14 mouse cellular contexts compared by ENCODE assay signal in the genomic region with DNA sequence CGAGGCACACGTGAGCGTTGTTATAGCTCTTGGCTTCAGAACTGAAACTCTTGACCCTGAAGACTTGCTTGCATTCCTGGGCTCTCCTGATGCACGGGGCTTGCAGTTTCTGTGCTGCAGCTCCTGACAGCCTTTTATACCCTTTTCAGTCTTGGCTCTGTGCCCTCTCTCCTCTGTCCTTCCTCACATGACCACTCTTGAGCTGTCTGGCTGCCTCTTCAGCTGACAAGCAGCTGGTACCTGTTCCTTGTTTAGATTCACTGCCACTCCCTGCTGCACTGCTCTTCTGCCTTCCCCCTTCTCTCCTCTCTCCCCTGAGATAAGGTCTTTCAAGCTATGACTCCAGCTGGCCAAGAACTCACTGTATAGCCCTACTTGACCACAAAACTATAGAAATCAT.
"Had no signal": no experiment of that assay in that cellular context is flagged by ENCODE, and none has a peak within 500 bp of the region (broad histone marks: within the 10 kb centered on the region; RNA-seq: fewer than 3 reads in every experiment).

No protein-coding gene starts in this region.

- H3K27ac ChIP-seq: kidney, postnatal 0 days; limb, embryonic 13.5 days; liver, embryonic 14.5 days; midbrain, embryonic 12.5 days; neural tube, embryonic 13.5 days had no signal

- H3K36me3 ChIP-seq: limb, embryonic 13.5 days; midbrain, embryonic 12.5 days; neural tube, embryonic 13.5 days had no signal

- H3K9ac ChIP-seq: limb, embryonic 13.5 days; liver, embryonic 14.5 days; midbrain, embryonic 12.5 days; neural tube, embryonic 13.5 days had no signal

- H3K9me3 ChIP-seq: limb, embryonic 13.5 days; midbrain, embryonic 12.5 days; neural tube, embryonic 13.5 days had no signal

- ATAC-seq: midbrain, embryonic 16.5 days had no signal

- DNase-seq: left cerebral cortex, postnatal 4 days; lung, adult 18-20 months; lung, postnatal 36 days; retina, postnatal 1 day; right cerebral cortex, postnatal 4 days; spleen, adult 18-20 months; thymus, adult 18-20 months; thymus, postnatal 14 days had no signal

- H3K27me3 ChIP-seq: limb, embryonic 13.5 days; midbrain, embryonic 12.5 days; neural tube, embryonic 13.5 days had no signal

- H3K4me2 ChIP-seq: limb, embryonic 13.5 days; midbrain, embryonic 12.5 days; neural tube, embryonic 13.5 days had no signal

- H3K4me3 ChIP-seq: limb, embryonic 13.5 days; midbrain, embryonic 12.5 days; neural tube, embryonic 13.5 days had no signal
